Mouse (Mus musculus): ENCODE results near the gene Pitpnm2.
A peak's percentile ranks its signal among the peaks of the same experiment; 100 is the strongest.

The Pitpnm2 gene

GRCm38 (mm10) chr5:124247986-124248626 lies 1.5 kb downstream of the Pitpnm2 start:
- DNase-seq (ENCODE audit: low spot score), result peak; percentile 67

DNA sequence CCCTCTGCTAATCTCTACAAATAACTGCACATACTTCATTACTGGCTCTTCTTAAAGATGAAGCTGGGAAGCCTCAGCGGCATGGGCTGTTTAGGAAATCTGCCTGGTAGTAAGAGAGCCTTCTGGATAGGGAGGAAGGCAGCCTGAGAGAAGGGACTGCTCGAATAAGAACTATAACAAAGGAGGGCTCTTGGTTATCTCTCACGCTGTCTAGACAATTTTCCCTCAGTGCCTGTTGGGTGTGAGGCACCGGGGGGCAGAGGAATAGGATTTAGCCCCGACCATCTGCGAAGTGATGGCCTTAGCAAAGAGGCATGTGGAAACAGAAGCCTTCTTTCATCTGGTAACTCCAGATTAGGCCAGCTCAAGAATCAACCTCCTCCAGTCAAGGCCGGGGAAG lies 2.3 kb downstream of the Pitpnm2 start:
- DNase-seq (ENCODE audit: low spot score), result no peak

- DNase-seq (ENCODE audit: low spot score), result no peak
These were observed 4.7 kb downstream of the Pitpnm2 start for GRCm38 (mm10) chr5:124244885-124245284.

- DNase-seq (ENCODE audit: low spot score), result no peak
These were observed 5.1 kb downstream of the Pitpnm2 start for GRCm38 (mm10) chr5:124244449-124244848.

GRCm38 (mm10) chr5:124243236-124243901 lies 6.2 kb downstream of the Pitpnm2 start:
- no peak for DNase-seq (ENCODE audit: low spot score)

DNA sequence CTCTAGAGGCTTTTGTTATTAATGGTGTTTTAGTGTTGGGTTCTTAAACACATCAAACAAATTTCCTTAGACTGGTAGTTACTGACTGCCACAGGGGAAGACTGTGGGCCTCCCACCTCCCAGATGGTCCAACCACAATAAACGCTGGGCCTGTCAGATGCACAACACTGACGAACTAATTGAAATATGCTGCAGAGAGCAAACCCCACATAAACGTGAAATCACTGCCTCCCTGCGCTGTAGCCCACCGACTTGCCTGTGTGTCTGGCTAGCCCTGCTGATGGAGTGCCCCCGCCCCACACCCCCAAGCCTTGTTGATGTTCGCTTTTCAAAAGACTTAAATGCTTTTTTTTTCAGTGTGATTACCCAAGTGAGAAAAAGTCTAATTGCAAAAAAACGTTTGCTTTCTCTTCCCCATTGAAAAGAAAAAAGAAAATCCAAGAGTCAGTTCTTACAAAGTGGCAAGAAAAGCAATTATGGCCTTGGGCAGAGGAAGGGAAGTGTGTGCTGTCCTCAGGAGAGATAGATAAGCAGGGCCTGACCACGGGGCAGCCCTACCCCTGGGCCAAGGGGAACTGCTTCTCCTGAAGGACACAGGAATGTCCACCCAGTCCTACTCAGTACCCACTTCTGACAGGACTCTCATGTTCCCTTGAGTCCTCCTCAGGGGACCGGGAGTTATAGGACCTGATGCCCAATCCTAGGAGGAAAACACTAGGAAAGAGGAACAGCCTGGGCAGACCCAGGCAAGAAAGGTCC lies 7.7 kb downstream of the Pitpnm2 start:
- no peak for DNase-seq (ENCODE audit: low spot score)

- no peak for DNase-seq (ENCODE audit: low spot score)
These were observed 8.5 kb downstream of the Pitpnm2 start for GRCm38 (mm10) chr5:124240841-124241685.

GRCm38 (mm10) chr5:124236180-124236579 lies 13.4 kb downstream of the Pitpnm2 start:
- DNase-seq (ENCODE audit: low spot score), result no peak

- DNase-seq (ENCODE audit: low spot score), result no peak
These were observed 14.8 kb downstream of the Pitpnm2 start for GRCm38 (mm10) chr5:124234778-124235177.

DNA sequence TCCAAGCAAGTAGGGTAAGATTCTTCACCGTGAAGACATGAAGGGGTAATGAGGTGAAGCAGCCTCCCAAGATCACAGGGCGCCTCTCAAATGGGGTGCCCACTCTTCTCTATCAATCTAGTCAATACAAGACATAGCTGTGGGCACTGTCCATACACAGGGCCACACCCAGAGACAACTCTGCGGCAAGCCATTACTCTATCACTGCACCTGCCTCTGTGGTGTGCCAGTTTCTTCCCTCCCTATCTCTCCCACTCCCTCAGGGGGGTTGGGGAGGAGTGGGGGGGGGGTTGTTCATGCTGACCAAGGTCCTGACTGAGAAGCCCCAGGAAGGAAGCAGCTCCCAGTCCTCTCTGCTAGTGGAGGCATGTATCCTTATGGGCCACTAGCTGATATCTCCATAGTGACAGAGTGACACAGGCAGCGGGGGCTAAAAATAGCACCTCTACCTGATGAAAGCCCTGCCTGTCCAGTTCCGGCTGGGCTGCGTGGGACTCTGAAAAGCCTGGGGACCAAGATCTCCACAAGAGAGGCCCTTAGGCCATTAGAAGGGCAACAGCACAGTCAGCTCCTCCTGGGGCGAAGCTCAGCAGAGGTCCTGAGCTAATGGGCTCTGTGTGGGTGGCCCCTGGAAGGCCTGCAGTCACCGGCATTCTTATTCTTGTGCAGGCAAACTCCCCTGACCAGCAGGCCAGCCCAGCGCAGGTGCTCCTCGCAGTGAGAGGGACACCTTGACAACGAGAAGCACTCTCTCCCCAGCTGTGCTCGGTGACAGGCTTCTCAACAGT lies 15.5 kb downstream of the Pitpnm2 start:
- DNase-seq (ENCODE audit: low spot score), result no peak

DNA sequence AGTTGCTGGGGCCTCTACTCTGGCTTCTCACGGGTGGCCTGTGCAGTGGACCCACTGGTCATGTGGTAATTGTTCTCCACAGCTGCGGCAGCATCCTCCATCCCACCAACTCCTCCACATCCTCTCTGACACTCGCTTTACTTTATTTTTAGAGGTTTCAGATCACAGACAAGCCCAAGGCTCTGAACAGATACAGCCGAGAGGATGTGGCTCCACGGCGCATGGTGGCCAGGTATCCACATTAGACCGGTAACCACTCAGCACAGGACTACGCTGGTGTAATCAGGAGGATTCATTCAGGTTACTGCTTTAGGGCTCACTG lies 16.5 kb downstream of the Pitpnm2 start:
- DNase-seq (ENCODE audit: low spot score), result no peak

- DNase-seq (ENCODE audit: low spot score), result no peak
These were observed 17.0 kb downstream of the Pitpnm2 start for GRCm38 (mm10) chr5:124232360-124233143.

DNA sequence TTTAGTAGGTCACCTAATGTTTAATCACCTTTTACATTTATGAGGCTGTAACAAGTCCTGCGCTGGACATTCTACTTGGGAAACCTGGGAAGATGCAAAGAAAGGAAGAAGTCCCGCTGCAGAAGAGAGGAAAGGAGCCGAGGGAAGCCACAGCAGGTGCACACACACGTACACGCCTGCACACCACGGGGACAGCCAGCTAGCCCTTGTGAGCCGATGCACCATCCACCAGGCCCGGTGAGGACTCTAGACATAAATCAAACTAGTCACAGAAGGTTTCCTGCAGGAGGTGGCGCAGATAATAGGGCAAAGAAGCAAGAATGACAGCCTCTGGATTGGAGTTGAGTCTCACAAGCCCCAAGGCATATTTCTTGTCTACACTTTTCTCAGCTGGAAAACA lies 19.1 kb downstream of the Pitpnm2 start:
- DNase-seq (ENCODE audit: low spot score), result no peak

- DNase-seq (ENCODE audit: low spot score), result no peak
These were observed 22.4 kb downstream of the Pitpnm2 start for GRCm38 (mm10) chr5:124227193-124227592.

GRCm38 (mm10) chr5:124226494-124226893 lies 23.1 kb downstream of the Pitpnm2 start:
- DNase-seq (ENCODE audit: low spot score), result no peak

GRCm38 (mm10) chr5:124225891-124226290 lies 23.7 kb downstream of the Pitpnm2 start:
- no peak for DNase-seq (ENCODE audit: low spot score)

DNA sequence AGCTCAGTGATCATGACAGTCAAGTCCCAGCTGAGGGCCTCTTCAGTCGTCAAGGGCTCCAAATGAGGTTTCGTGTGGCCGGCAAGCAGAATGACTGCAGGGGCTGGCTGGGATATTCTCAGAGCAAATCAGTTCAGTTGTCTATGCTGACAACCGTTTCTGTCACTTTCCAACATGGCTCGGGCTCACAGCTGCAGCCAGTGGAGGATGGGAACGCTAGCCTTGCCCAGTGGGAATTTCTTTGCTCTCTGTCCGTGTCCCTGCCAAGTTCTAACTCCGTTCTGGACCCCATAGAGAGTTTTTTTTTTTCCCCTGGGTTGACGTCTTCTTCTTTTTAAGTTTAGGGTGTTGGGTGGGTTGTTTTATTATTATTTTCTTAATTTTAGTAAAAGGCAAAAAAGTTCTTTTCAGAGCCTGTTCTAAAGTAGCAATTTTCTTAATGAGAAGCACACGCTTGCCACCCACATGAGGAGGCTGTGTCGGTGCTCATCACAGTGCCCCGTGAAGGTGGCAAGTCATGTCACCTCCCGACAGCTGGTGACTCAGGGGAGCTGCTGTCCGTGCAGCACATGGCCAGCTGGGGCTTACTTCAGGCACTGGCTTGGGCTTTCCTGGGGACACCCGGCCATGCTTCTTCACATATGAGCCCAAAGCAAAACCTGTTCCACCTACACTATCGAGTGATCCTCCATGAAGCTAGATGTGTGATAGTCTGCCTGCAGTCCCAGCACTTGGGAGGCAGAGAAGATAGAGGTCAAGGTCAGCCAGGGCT lies 25.1 kb downstream of the Pitpnm2 start:
- no peak for DNase-seq (ENCODE audit: low spot score)

DNA sequence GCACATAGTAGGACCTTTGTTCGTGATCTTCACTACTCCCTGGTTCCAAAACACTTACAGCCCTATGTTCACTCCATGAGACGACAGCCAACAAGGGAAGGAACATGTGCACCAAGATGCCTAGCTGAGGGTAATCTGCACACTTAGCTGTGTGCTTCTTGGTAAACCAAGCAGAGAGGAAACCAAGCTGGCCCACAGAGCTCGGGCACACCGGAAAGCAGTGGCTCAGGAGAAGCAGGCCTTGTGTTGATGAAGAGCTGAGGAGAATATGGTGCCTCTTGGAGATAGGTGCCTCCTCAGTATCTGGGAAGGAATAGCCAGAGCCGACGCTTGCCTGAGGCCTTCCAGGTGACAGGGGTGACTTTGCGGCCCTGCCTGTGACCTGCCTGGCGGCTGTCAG lies 26.0 kb downstream of the Pitpnm2 start:
- DNase-seq (ENCODE audit: low spot score), result no peak

DNA sequence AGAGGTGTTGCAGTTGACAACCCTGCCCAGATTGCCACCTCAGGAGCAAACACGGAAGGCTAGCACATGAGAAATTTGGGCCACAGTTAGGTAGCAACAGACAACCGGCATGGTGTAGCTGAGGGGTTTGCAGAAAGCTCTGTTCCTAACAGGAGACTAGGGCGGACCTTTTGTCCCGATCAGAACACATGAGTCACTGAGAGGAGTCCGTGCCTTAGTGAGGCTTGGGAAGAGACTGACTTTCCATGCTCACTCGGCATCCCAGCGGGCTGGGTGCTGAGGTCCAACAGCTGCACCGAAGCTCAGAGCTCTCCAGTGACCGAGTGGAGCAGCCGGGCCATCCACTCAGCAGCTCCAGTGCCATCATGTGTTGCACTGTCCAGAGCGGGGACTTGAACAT lies 26.9 kb downstream of the Pitpnm2 start:
- DNase-seq (ENCODE audit: low spot score), result no peak

DNA sequence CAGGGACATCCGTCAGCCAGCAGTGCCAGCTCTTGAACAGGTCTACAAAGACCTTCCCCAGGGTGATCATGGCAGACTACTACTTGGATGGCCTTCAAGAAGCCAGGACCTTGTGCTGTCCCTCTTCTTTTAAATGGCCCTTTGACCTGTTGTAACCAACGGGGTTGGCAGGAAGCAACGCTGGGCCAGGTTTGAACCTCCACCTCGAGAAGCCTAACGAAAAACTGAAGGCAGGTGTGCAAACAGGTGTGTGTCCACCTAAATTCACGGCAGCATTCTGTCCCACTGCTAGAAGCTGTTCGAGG lies 27.9 kb downstream of the Pitpnm2 start:
- no peak for DNase-seq (ENCODE audit: low spot score)

Measured in testis, postnatal 14 days (tissue).